Mouse (Mus musculus): ENCODE results near the gene Pcsk6.

- TF ChIP-seq POLR2A (IDR thresholded peaks at IDR 0.05; ENCODE audit: borderline replicate concordance, low read depth, low read length): no peak
- no peak for TF ChIP-seq CTCF (IDR thresholded peaks at IDR 0.05; ENCODE audit: low read depth, low read length)
Measured at GRCm38 (mm10) chr7:65916566-65916965, 55.0 kb downstream of the Pcsk6 start.

All from bone marrow macrophage, adult 2 months (primary cell).